Mouse (Mus musculus): ENCODE measurements around the gene Prkn.

GRCm38 (mm10) chr17:12035386-12035785, 1195.2 kb downstream of the Prkn start:
- TF ChIP-seq FLI1 (IDR thresholded peaks at IDR 0.05; ENCODE audit: low read length): no peak
- TF ChIP-seq GATA1 (IDR thresholded peaks at IDR 0.05; ENCODE audit: borderline replicate concordance, low read length): no peak
